Mouse (Mus musculus): ENCODE measurements around the gene Ston2. TPM values are rescaled to one million over a fixed set of nuclear protein-coding genes. Genes with fewer than 3 reads are reported as not detected.
A peak's percentile ranks its signal among the peaks of the same experiment; 100 is the strongest.

The Ston2 gene
- polyA plus RNA-seq, 1 experiment from 2014 or later = 6.8 TPM

DNA sequence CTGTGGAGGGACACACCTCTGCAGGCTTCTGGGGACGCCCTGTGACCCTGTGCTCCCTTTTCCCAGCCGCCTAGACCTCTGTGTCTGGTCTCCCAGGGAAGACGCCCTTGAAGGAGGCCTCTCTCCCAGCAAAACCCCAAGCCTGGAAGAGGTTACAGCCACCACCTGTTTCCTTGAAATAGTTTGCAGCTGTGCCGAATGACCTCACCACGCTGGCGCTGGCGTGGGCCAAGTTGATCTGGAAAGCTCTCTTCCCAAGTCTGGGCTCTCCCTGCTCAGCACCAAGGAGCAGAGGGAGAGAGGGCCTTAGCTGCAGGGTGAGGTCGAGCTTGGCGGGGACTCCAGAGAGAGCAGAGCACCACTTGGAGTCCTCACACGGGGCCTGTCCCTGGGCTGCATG lies 1.8 kb downstream of the Ston2 start:
- no peaks in the 10 kb centered on the region for H3K4me1 ChIP-seq
- no peak overlapping the region for H3K27ac ChIP-seq (replicated peaks)
- no peak overlapping the region for H3K9ac ChIP-seq (replicated peaks)
- H3K4me3 ChIP-seq (replicated peaks) = no peak overlapping the region
- no peaks in the 10 kb centered on the region for H3K27me3 ChIP-seq (replicated peaks)
- no peaks in the 10 kb centered on the region for H3K36me3 ChIP-seq
- no peak for ATAC-seq (ENCODE audit: low FRiP score)
- H3K4me2 ChIP-seq = no peak overlapping the region
- 60% methylated on average over 10 of the region's 10 CpGs for WGBS
- H3K9me3 ChIP-seq (replicated peaks) = no peaks in the 10 kb centered on the region

DNA sequence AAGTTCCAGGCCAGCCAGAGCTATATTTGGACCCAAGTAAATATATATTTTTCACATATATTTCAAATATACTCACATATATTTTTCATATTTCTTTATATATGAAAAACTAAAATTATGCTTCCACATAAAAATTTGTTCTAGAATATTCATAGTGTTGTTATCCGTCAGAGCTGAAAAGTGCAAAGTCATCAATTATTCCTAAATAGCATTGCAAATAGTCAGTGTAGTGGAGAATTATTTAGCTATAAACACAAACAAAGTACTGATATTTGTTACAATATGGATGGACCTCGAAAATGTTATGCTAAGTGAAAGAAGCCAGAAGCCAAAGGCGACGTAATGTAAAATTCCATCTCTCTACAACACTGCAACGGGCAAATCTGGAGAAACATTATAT lies 6.8 kb downstream of the Ston2 start:
- H3K36me3 ChIP-seq = no peaks in the 10 kb centered on the region
- no peak overlapping the region for H3K27ac ChIP-seq (replicated peaks)
- ATAC-seq (ENCODE audit: low FRiP score) = no peak
- peaks cover 13% of the 10 kb centered on the region for H3K4me1 ChIP-seq
- H3K9me3 ChIP-seq (replicated peaks) = no peaks in the 10 kb centered on the region
- H3K27me3 ChIP-seq (replicated peaks) = no peaks in the 10 kb centered on the region; the same call in 1 of the 2 replicates
- WGBS = 93% methylated on average over 5 of the region's 5 CpGs
- H3K9ac ChIP-seq (replicated peaks) = no peak overlapping the region
- H3K4me3 ChIP-seq (replicated peaks) = no peak overlapping the region
- no peak overlapping the region for H3K4me2 ChIP-seq

DNA sequence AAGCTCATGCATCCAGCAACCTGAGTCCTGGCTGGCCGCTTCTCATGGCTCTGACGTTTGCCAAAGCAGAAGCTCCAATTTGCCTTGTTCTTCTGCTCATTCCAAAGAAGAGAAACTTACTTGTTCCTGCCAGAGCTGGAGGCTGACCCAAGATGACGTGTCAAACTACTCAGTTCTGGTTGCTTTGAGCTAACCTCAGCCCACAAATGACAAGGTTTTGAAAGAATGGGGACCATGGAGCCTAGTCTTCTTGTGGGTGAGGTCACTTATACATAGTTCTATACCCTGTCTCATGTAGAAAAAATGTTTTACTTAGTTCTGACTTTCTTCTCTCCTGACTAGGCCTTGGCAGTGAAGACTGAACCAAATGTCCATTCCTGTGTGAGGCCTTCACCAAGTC lies 7.7 kb downstream of the Ston2 start:
- no peaks in the 10 kb centered on the region for H3K9me3 ChIP-seq (replicated peaks)
- H3K27ac ChIP-seq (replicated peaks) = no peak overlapping the region
- H3K27me3 ChIP-seq (replicated peaks) = no peaks in the 10 kb centered on the region; the same call in 1 of the 2 replicates
- 82% methylated on average over 3 of the region's 3 CpGs for WGBS
- peaks cover 13% of the 10 kb centered on the region for H3K4me1 ChIP-seq
- H3K4me2 ChIP-seq = no peak overlapping the region
- no peak for ATAC-seq (ENCODE audit: low FRiP score)
- H3K36me3 ChIP-seq = no peaks in the 10 kb centered on the region
- no peak overlapping the region for H3K4me3 ChIP-seq (replicated peaks)
- H3K9ac ChIP-seq (replicated peaks) = no peak overlapping the region

DNA sequence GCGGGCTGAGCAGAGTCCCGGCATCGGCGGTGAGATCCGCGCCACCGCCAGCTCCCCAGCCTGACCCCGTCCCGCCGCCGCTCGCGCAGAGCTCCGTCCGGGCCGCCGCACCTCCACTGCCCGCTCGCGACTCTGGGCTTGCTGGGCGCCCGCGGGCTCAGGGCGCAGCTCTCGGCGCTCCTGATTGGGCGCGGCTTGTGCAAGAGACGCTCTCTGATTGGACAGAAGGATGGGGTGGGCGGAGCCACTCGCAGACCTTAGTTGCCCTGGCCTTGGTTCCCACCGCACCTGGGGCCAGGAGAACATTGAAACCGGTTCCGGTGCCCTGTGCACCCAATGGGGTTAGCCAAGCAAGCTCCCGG lies 9.2 kb downstream of the Ston2 start:
- Histone ChIP-seq H3K4me1 (peaks cover 18% of the 10 kb centered on the region), H3K4me3 (replicated peaks) (peak overlapping the region; percentile 75), H3K27me3 (replicated peaks) (no peaks in the 10 kb centered on the region; the same call in 1 of the 2 replicates), H3K9me3 (replicated peaks) (no peaks in the 10 kb centered on the region), H3K27ac (replicated peaks) (peak overlapping the region; percentile 67), H3K36me3 (no peaks in the 10 kb centered on the region), H3K9ac (replicated peaks) (peak overlapping the region; percentile 59), H3K4me2 (peak overlapping the region; percentile 99)
- peak; percentile 95 for ATAC-seq (ENCODE audit: low FRiP score)
- under 1% methylated on average over 34 of the region's 35 CpGs for WGBS

DNA sequence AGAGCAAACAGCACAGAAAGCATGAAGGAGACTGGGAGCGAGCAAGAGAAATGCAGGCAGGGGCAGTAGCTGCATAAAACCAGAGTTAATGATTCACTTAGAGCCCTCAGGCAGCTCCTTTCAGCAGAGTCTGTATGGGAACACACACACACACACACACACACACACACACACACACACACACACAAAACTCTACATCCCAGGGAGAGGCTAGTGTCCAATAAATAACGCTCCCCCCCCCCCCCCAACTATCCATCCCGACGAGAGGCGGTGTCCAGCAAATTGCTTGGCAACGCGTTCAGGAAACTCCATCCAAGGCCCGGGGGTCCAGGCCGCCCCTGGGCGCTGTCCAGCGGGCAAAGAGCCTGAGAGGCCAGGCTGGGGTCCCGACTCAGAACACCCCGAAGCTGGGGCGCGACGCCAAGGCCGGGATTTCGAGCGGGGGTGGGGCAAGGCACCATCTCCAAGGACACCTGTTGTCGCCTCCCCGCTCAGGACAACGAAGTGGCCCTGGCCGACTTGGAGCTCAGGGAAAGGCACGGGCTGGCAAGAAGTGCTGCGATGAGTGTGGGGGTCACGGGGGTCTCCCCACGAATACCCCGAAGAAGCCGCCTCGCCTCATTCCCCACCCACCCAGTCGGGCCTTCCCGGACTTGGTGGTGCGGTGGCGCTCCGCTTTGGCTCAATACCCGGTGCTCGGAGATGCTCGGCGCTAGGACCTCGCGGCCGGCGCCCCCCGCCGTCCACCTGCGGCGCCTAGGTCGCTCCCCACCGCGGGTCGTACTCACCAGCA lies 9.8 kb downstream of the Ston2 start:
- peak; percentile 86 for ATAC-seq (ENCODE audit: low FRiP score)
- Histone ChIP-seq H3K9me3 (replicated peaks) (no peaks in the 10 kb centered on the region), H3K4me1 (peaks cover 18% of the 10 kb centered on the region), H3K27ac (replicated peaks) (peak overlapping the region; percentile 67), H3K4me2 (peak overlapping the region; percentile 99), H3K9ac (replicated peaks) (peak overlapping the region; percentile 59), H3K36me3 (no peaks in the 10 kb centered on the region), H3K27me3 (replicated peaks) (no peaks in the 10 kb centered on the region; the same call in 1 of the 2 replicates), H3K4me3 (replicated peaks) (peak overlapping the region; percentile 75)
- WGBS = under 1% methylated on average over 47 of the region's 51 CpGs

DNA sequence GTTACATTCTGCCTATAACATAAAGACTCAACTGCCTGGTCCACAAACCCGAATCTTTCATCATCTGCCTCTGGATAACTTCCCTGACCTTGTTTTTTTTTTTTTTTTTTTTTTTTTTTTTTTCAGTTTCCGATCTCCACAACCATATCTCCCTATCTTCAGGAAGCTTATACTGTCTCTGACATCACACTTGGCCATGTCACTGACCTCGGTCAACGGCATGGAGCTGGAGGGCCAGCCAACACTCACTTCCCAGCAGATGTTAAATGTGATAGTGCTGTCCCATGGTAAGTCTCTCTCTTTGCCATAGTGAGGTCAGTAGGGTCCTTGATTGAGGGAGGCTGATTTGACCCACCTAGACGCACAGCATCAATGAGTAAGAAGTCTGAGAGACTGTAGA lies 11.8 kb downstream of the Ston2 start:
- WGBS = 90% methylated on average over 5 of the region's 5 CpGs
- no peak overlapping the region for H3K27ac ChIP-seq (replicated peaks)

DNA sequence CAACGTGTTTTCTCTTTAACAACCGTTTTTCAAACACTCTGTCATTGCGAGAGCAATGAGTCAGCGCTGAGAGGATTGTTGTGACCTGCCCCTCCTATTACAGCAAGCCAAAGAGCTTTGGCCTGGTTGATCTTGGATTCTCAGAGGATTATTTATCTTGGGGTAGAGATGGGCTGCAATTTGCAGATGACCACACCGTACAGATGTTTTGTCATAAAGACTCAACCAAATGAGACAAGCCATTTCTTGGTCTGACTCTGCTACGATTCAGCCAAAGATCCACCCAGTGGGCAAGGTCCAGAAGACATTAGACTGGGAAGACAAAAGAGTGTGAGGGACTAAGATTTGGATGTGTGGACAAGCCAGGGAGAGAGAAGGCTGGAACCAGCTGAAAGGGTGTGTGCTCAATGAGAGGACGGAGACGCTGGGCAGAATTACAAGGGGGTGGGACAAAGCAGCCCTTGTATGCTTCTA lies 13.3 kb downstream of the Ston2 start:
- H3K27me3 ChIP-seq (replicated peaks) = no peaks in the 10 kb centered on the region; the same call in 1 of the 2 replicates
- peaks cover 18% of the 10 kb centered on the region for H3K4me1 ChIP-seq
- WGBS = 61% methylated on average over 8 of the region's 8 CpGs
- no peak overlapping the region for H3K27ac ChIP-seq (replicated peaks)
- no peak overlapping the region for H3K4me3 ChIP-seq (replicated peaks)
- H3K4me2 ChIP-seq = no peak overlapping the region
- ATAC-seq (ENCODE audit: low FRiP score) = no peak
- no peaks in the 10 kb centered on the region for H3K9me3 ChIP-seq (replicated peaks)
- no peak overlapping the region for H3K9ac ChIP-seq (replicated peaks)
- no peaks in the 10 kb centered on the region for H3K36me3 ChIP-seq

More for the DNA sequence above, 11.8 kb downstream of the Ston2 start:
- H3K4me1 ChIP-seq = peaks cover 18% of the 10 kb centered on the region
- peak overlapping the region; percentile 99; the same call in 1 of the 2 replicates for H3K4me2 ChIP-seq
- H3K9me3 ChIP-seq (replicated peaks) = no peaks in the 10 kb centered on the region
- no peaks in the 10 kb centered on the region; the same call in 1 of the 2 replicates for H3K27me3 ChIP-seq (replicated peaks)
- H3K4me3 ChIP-seq (replicated peaks) = no peak overlapping the region
- H3K36me3 ChIP-seq = no peaks in the 10 kb centered on the region
- no peak for ATAC-seq (ENCODE audit: low FRiP score)
- no peak overlapping the region for H3K9ac ChIP-seq (replicated peaks)

DNA sequence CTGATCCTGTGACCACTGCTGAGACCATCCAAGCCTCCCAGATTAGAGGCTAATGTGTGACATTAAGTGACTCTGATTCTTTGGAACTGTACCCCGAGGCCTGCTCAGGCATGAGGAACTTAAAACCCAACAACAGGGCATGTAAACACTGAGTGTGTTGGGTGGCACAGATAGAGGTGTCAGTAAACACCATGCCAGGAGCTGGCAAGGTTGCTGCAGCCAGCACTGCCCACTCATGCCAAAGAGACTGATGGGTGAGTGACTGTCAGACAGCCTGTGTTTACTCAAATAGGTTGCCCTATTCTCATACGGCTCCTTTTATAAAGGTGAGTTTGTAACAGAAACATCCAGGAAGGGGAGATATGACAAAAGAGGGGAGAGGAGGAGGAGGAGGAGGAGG lies 19.3 kb downstream of the Ston2 start:
- no peak for ATAC-seq (ENCODE audit: low FRiP score)
- H3K9ac ChIP-seq (replicated peaks) = no peak overlapping the region
- WGBS = 78% methylated on average over 2 of the region's 2 CpGs

DNA sequence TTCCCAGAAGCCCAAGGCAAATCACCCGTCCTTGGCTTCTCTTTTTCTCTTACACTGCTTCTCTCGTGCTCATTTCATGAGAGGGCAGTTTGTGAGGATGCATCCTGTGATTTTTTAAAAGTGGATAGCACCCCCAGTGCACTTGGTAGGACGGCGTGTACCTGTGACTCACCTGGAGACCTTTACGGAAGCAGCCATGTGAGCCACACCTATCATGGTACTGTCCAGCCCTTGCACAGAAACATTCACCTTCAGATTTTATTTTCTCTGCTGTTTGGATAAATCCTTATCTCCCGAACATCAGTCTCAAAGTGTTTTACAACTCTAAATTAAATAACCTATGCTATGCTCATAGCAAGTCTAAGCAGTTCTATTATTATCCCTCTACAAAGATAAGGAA lies 20.0 kb downstream of the Ston2 start:
- no peaks in the 10 kb centered on the region for H3K36me3 ChIP-seq
- H3K27ac ChIP-seq (replicated peaks) = no peak overlapping the region
- H3K4me1 ChIP-seq = peaks cover 27% of the 10 kb centered on the region
- no peak overlapping the region for H3K4me2 ChIP-seq
- no peaks in the 10 kb centered on the region for H3K27me3 ChIP-seq (replicated peaks)
- H3K9me3 ChIP-seq (replicated peaks) = no peaks in the 10 kb centered on the region
- no peak overlapping the region for H3K4me3 ChIP-seq (replicated peaks)
- WGBS = 92% methylated on average over 6 of the region's 6 CpGs
- ATAC-seq (ENCODE audit: low FRiP score) = no peak
- H3K9ac ChIP-seq (replicated peaks) = no peak overlapping the region

More for the DNA sequence above, 19.3 kb downstream of the Ston2 start:
- no peaks in the 10 kb centered on the region for H3K27me3 ChIP-seq (replicated peaks)
- no peaks in the 10 kb centered on the region for H3K9me3 ChIP-seq (replicated peaks)
- H3K4me2 ChIP-seq = no peak overlapping the region
- no peaks in the 10 kb centered on the region for H3K36me3 ChIP-seq
- H3K27ac ChIP-seq (replicated peaks) = no peak overlapping the region
- H3K4me1 ChIP-seq = peaks cover 27% of the 10 kb centered on the region
- H3K4me3 ChIP-seq (replicated peaks) = no peak overlapping the region

DNA sequence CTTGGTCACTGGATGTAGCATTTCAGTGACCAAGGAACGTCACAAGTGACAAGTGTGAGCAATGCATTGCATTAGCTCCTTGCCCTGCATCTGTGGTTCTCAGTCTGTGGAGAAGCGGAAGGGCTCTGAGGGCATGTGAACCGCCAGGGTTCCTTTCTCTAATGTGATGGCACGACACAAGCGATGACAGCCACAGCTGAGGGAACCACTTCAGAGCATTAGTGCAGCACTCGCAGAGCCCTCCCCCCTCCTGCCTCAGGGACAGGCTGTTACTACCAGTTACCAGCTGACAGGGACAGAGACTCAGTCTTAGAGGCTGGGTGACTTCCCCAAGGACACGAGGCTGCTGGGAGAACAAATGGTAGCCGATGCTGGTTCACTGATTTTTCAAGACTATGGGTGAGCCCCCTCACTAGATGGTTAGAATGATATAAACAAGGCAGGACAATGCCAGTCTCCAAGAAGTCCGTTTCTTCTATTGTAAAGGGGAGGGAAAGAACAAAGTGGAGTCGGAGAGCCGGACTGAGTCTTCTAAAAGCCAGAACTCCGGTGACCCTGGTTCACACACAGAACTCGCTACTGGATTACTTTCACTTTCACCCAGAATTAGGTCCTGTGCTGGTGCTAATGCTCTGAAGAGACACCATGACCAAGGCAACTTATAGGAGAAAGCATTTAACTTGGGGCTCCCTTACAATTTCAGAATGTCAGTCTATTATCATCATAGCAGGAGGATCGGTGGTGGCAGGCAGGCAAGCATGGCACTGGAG lies 21.7 kb downstream of the Ston2 start:
- H3K9ac ChIP-seq (replicated peaks) = no peak overlapping the region
- H3K4me1 ChIP-seq = peaks cover 27% of the 10 kb centered on the region
- 15% methylated on average over 14 of the region's 14 CpGs for WGBS
- H3K27me3 ChIP-seq (replicated peaks) = no peaks in the 10 kb centered on the region
- no peak overlapping the region for H3K27ac ChIP-seq (replicated peaks)
- H3K36me3 ChIP-seq = no peaks in the 10 kb centered on the region
- ATAC-seq (ENCODE audit: low FRiP score) = peak; percentile 56; the same call in 1 of the 2 replicates
- 0 out of 2 replicates have a peak overlapping the region, but pooled peaks have one; percentile 9 for H3K4me3 ChIP-seq (replicated peaks)
- no peaks in the 10 kb centered on the region for H3K9me3 ChIP-seq (replicated peaks)
- peak overlapping the region; percentile 45 for H3K4me2 ChIP-seq

DNA sequence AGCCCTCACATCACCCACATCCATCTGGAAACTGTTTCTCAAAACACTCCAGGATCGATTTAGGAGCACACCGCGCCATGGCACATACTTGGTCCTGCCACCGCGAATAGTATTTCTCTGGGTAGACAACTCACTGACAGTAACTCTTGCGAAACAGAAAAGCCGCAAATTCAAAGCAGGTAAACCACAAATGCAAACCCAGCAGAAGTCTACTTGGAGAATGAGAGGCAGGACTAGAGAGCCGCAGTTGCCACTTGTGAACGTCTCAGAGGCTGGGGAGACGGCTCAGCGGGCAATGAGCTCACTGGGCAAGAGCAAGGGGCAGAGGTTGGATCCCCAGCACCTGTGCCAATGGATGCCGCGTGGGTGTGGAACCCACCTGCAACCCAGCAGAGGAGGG lies 22.7 kb downstream of the Ston2 start:
- ATAC-seq (ENCODE audit: low FRiP score) = no peak
- peaks cover 27% of the 10 kb centered on the region for H3K4me1 ChIP-seq
- no peak overlapping the region for H3K27ac ChIP-seq (replicated peaks)
- no peaks in the 10 kb centered on the region for H3K27me3 ChIP-seq (replicated peaks)
- H3K9me3 ChIP-seq (replicated peaks) = no peaks in the 10 kb centered on the region
- 50% methylated on average over 13 of the region's 13 CpGs for WGBS
- no peak overlapping the region for H3K4me3 ChIP-seq (replicated peaks)
- no peak overlapping the region for H3K9ac ChIP-seq (replicated peaks)
- H3K4me2 ChIP-seq = no peak overlapping the region
- H3K36me3 ChIP-seq = no peaks in the 10 kb centered on the region

DNA sequence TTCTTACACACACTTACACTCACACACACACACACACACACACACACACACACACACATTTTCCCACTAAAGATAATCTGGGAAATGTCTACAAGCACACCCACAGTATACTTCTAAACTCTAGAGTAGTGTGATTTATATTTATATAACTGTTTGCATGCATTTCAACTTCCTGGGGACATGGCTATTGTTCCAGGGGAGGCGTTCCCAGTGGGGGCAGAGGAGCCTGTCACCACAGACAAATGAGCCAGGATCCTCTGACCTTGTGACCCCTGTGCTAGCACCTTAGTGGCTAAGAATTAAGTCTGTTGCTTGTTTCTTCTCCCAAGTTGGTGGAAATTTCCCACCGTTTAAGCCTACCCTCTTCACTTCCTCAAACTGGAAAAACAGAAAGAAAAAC lies 23.1 kb downstream of the Ston2 start:
- ATAC-seq (ENCODE audit: low FRiP score) = no peak
- no peak overlapping the region for H3K4me3 ChIP-seq (replicated peaks)
- H3K27me3 ChIP-seq (replicated peaks) = no peaks in the 10 kb centered on the region
- no peak overlapping the region for H3K9ac ChIP-seq (replicated peaks)
- peaks cover 27% of the 10 kb centered on the region for H3K4me1 ChIP-seq
- no peak overlapping the region for H3K27ac ChIP-seq (replicated peaks)
- no peaks in the 10 kb centered on the region for H3K36me3 ChIP-seq
- H3K9me3 ChIP-seq (replicated peaks) = no peaks in the 10 kb centered on the region
- 7% methylated on average over 2 of the region's 2 CpGs for WGBS
- no peak overlapping the region for H3K4me2 ChIP-seq

Measured in neural tube, embryonic 15.5 days (tissue).